Mouse (Mus musculus) frontal cortex, postnatal 10 days (tissue): ENCODE measurements around the gene Cck.
"Not testable (repeated sequence)": the region's sequence is repeated elsewhere in the genome, so short reads cannot be mapped to it uniquely, and the experiment has no call there.

Experiments used
- DNase-seq, 2 experiments: peaks; one replicate each; pipeline ENCODE4 v3.0.0; 2022; ENCODE audit warnings: low spot score in 2 of 2, mixed read lengths in 1 of 2

Gene Cck

DNA sequence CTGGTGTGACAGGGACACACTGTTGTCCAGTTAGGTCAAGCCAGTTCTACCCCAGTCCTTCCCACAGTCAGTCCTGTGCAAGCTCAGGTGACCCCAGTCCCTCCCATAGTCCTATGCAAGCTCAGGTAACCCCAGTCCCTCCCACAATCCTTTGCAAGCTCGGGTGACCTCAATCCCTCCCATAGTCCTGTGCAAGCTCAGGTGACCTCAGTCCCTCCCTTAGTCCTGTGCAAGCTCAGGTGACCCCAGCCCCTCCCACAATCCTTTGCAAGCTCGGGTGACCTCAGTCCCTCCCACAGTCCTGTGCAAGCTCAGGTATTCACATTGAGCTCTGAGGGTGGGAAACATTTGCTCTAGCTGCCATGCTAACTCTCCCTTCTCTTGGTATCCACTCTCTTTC is 35.5 kb downstream of the Cck start:
- no peak for DNase-seq

GRCm38 (mm10) chr9:121458466-121458865 is 37.0 kb downstream of the Cck start:
- DNase-seq: no peak

- DNase-seq: no peak
Measured at GRCm38 (mm10) chr9:121456739-121457515, 38.6 kb downstream of the Cck start.

DNA sequence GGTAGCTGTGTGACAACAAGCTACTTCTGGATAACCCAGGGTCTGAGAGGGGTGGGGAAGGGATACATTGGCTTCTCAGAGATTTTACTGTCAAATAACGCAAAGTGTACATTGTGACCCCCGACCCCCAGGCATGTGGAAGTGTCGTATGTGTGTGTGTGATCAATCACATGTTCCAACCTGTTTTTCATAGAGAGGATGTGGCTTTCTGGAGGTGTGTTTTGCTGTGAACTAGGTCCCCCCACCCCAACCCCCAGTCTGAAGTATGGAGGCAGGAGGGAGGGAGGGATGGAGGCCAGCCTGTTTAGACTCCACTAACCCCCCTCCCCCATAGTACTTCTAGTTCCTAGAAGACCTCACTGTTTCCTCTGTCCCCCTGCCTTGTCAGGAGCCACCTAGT is 40.6 kb downstream of the Cck start:
- no peak for DNase-seq

GRCm38 (mm10) chr9:121452342-121452942 is 43.1 kb downstream of the Cck start:
- not testable (repeated sequence) for DNase-seq

DNA sequence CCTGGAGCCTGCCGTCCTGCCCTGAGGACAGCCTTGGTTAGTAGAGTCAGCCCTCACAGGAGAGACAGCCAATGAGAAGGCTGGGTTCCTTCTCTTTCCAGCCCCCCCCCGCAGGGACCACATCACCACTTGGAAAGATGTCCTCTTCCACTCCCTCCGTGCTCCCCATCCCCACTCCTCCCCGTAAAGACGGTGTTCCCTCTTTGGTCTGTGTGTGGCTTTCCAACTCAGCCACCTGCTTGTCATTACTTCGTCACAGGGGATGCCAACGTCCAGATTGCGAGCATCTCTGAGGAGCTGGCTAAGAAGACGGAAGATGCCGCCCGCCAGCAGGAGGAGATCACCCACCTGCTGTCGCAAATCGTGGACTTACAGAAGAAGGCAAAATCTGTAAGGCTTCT is 49.1 kb downstream of the Cck start:
- no peak for DNase-seq

GRCm38 (mm10) chr9:121445364-121445763 is 50.1 kb downstream of the Cck start:
- DNase-seq: no peak

GRCm38 (mm10) chr9:121444367-121444707 is 51.2 kb downstream of the Cck start:
- no peak for DNase-seq

DNA sequence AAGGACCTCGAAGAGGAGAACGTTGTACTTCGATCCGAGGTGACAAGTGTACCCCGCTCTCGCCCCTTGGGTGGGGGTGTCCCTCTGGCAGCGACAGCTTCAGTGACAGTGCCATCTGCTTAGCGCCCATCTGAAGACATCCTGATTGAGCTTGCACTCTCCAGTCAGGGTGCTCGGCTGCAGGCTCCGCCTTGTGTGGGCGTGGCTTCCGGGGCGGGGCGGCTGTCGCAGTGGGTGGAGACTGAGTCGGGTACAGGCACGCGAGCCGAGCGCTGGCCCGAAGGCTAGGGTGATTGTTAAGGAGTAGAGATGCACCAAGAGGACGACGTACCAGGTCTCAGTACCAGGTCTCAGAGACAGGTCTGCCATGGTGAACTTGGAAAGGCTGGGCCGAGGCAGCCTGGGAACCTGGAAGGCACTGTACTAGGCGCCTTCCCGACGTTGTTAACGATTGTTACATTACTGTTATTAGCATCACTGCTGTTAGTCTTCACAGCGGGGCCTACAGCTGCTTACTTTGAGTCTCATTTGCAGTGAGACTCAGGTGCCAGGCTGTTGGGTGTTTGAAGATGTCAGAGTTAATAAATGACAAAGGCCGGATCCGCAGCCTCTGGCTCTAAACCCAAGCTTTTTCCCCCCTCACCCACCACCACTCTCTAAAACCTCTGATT is 51.7 kb downstream of the Cck start:
- no peak for DNase-seq

- no peak for DNase-seq
Measured at GRCm38 (mm10) chr9:121442145-121442544, 53.3 kb downstream of the Cck start.
